Mouse (Mus musculus): ENCODE measurements at regions not wholly inside any gene's neighbourhood (a gene's known extent, or its start where the extent isn't known, plus 50 kb on each side); places are given as distances from the start of the nearest gene placed in this dataset.

GRCm38 (mm10) chr12:6211266-6211665 is 835.8 kb upstream of the Klhl29 start:
- Histone ChIP-seq H3K4me1 (ENCODE audit: control insufficient read depth, insufficient read depth, insufficient read length, low read length) (no peaks in the 10 kb centered on the region), H3K27ac (replicated peaks; ENCODE audit: low read depth, low read length) (no peak overlapping the region), H3K4me3 (ENCODE audit: insufficient read depth, low read depth, low read length) (no peak overlapping the region)

- H3K27ac ChIP-seq (replicated peaks; ENCODE audit: low read depth, low read length): no peak overlapping the region
- H3K4me1 ChIP-seq (ENCODE audit: control insufficient read depth, insufficient read depth, insufficient read length, low read length): no peaks in the 10 kb centered on the region
- no peak overlapping the region for H3K4me3 ChIP-seq (ENCODE audit: insufficient read depth, low read depth, low read length)
Measured at GRCm38 (mm10) chr12:6189232-6189631, 813.8 kb upstream of the Klhl29 start.

GRCm38 (mm10) chr12:6168795-6169194 is 793.3 kb upstream of the Klhl29 start:
- Histone ChIP-seq H3K27ac (replicated peaks; ENCODE audit: low read depth, low read length) (no peak overlapping the region), H3K4me1 (ENCODE audit: control insufficient read depth, insufficient read depth, insufficient read length, low read length) (no peaks in the 10 kb centered on the region), H3K4me3 (ENCODE audit: insufficient read depth, low read depth, low read length) (no peak overlapping the region)

GRCm38 (mm10) chr12:6154287-6154686 is 778.8 kb upstream of the Klhl29 start:
- Histone ChIP-seq H3K4me3 (ENCODE audit: insufficient read depth, low read depth, low read length) (no peak overlapping the region), H3K4me1 (ENCODE audit: control insufficient read depth, insufficient read depth, insufficient read length, low read length) (no peaks in the 10 kb centered on the region), H3K27ac (replicated peaks; ENCODE audit: low read depth, low read length) (no peak overlapping the region)

GRCm38 (mm10) chr12:6151476-6151875 is 776.0 kb upstream of the Klhl29 start:
- Histone ChIP-seq H3K4me3 (ENCODE audit: insufficient read depth, low read depth, low read length) (no peak overlapping the region), H3K4me1 (ENCODE audit: control insufficient read depth, insufficient read depth, insufficient read length, low read length) (no peaks in the 10 kb centered on the region), H3K27ac (replicated peaks; ENCODE audit: low read depth, low read length) (no peak overlapping the region)

GRCm38 (mm10) chr12:6132451-6132850 is 757.0 kb upstream of the Klhl29 start:
- no peaks in the 10 kb centered on the region for H3K4me1 ChIP-seq (ENCODE audit: control insufficient read depth, insufficient read depth, insufficient read length, low read length)
- no peak overlapping the region for H3K27ac ChIP-seq (replicated peaks; ENCODE audit: low read depth, low read length)
- H3K4me3 ChIP-seq (ENCODE audit: insufficient read depth, low read depth, low read length): no peak overlapping the region

GRCm38 (mm10) chr12:6119557-6119956 is 744.1 kb upstream of the Klhl29 start:
- Histone ChIP-seq H3K27ac (replicated peaks; ENCODE audit: low read depth, low read length) (no peak overlapping the region), H3K4me3 (ENCODE audit: insufficient read depth, low read depth, low read length) (no peak overlapping the region), H3K4me1 (ENCODE audit: control insufficient read depth, insufficient read depth, insufficient read length, low read length) (no peaks in the 10 kb centered on the region)

GRCm38 (mm10) chr12:6115254-6115653 is 739.8 kb upstream of the Klhl29 start:
- no peak overlapping the region for H3K27ac ChIP-seq (replicated peaks; ENCODE audit: low read depth, low read length)
- H3K4me1 ChIP-seq (ENCODE audit: control insufficient read depth, insufficient read depth, insufficient read length, low read length): no peaks in the 10 kb centered on the region
- no peak overlapping the region for H3K4me3 ChIP-seq (ENCODE audit: insufficient read depth, low read depth, low read length)

- Histone ChIP-seq H3K27ac (replicated peaks; ENCODE audit: low read depth, low read length) (no peak overlapping the region), H3K4me3 (ENCODE audit: insufficient read depth, low read depth, low read length) (no peak overlapping the region), H3K4me1 (ENCODE audit: control insufficient read depth, insufficient read depth, insufficient read length, low read length) (no peaks in the 10 kb centered on the region)
Measured at GRCm38 (mm10) chr12:6097295-6097694, 721.8 kb upstream of the Klhl29 start.

- no peak overlapping the region for H3K4me3 ChIP-seq (ENCODE audit: insufficient read depth, low read depth, low read length)
- H3K4me1 ChIP-seq (ENCODE audit: control insufficient read depth, insufficient read depth, insufficient read length, low read length): no peaks in the 10 kb centered on the region
- no peak overlapping the region for H3K27ac ChIP-seq (replicated peaks; ENCODE audit: low read depth, low read length)
Measured at GRCm38 (mm10) chr12:6087627-6088350, 712.3 kb upstream of the Klhl29 start.

- Histone ChIP-seq H3K4me1 (ENCODE audit: control insufficient read depth, insufficient read depth, insufficient read length, low read length) (no peaks in the 10 kb centered on the region), H3K4me3 (ENCODE audit: insufficient read depth, low read depth, low read length) (no peak overlapping the region), H3K27ac (replicated peaks; ENCODE audit: low read depth, low read length) (peak overlapping the region; percentile 31; the same call in 1 of the 2 replicates)
Measured at GRCm38 (mm10) chr12:6087071-6087470, 711.6 kb upstream of the Klhl29 start.

- Histone ChIP-seq H3K27ac (replicated peaks; ENCODE audit: low read depth, low read length) (no peak overlapping the region), H3K4me3 (ENCODE audit: insufficient read depth, low read depth, low read length) (no peak overlapping the region)
Measured at GRCm38 (mm10) chr12:6046866-6047689, 671.6 kb upstream of the Klhl29 start.

GRCm38 (mm10) chr12:6046110-6046509 is 670.6 kb upstream of the Klhl29 start:
- no peak overlapping the region for H3K27ac ChIP-seq (replicated peaks; ENCODE audit: low read depth, low read length)
- no peak overlapping the region for H3K4me3 ChIP-seq (ENCODE audit: insufficient read depth, low read depth, low read length)
- no peaks in the 10 kb centered on the region for H3K4me1 ChIP-seq (ENCODE audit: control insufficient read depth, insufficient read depth, insufficient read length, low read length)

More at GRCm38 (mm10) chr12:6046866-6047689, 671.6 kb upstream of the Klhl29 start:
- no peaks in the 10 kb centered on the region for H3K4me1 ChIP-seq (ENCODE audit: control insufficient read depth, insufficient read depth, insufficient read length, low read length)

- Histone ChIP-seq H3K4me1 (ENCODE audit: control insufficient read depth, insufficient read depth, insufficient read length, low read length) (no peaks in the 10 kb centered on the region), H3K27ac (replicated peaks; ENCODE audit: low read depth, low read length) (no peak overlapping the region), H3K4me3 (ENCODE audit: insufficient read depth, low read depth, low read length) (no peak overlapping the region)
Measured at GRCm38 (mm10) chr12:6042326-6042725, 666.8 kb upstream of the Klhl29 start.

- no peaks in the 10 kb centered on the region for H3K4me1 ChIP-seq (ENCODE audit: control insufficient read depth, insufficient read depth, insufficient read length, low read length)
- no peak overlapping the region for H3K4me3 ChIP-seq (ENCODE audit: insufficient read depth, low read depth, low read length)
- H3K27ac ChIP-seq (replicated peaks; ENCODE audit: low read depth, low read length): no peak overlapping the region
Measured at GRCm38 (mm10) chr12:6024111-6024510, 648.6 kb upstream of the Klhl29 start.

GRCm38 (mm10) chr12:6022490-6022889 is 647.0 kb upstream of the Klhl29 start:
- H3K27ac ChIP-seq (replicated peaks; ENCODE audit: low read depth, low read length): no peak overlapping the region
- H3K4me3 ChIP-seq (ENCODE audit: insufficient read depth, low read depth, low read length): no peak overlapping the region
- H3K4me1 ChIP-seq (ENCODE audit: control insufficient read depth, insufficient read depth, insufficient read length, low read length): no peaks in the 10 kb centered on the region
